Mouse (Mus musculus) natural killer cell, adult 2 months (primary cell): ENCODE data around the gene Galr2.

ENCODE experiments used
- DNase-seq, 2 experiments: peaks; one replicate each; pipeline ENCODE4 v3.0.0; 2022; ENCODE audit warnings: low spot score in 2 of 2

The Galr2 gene

DNA sequence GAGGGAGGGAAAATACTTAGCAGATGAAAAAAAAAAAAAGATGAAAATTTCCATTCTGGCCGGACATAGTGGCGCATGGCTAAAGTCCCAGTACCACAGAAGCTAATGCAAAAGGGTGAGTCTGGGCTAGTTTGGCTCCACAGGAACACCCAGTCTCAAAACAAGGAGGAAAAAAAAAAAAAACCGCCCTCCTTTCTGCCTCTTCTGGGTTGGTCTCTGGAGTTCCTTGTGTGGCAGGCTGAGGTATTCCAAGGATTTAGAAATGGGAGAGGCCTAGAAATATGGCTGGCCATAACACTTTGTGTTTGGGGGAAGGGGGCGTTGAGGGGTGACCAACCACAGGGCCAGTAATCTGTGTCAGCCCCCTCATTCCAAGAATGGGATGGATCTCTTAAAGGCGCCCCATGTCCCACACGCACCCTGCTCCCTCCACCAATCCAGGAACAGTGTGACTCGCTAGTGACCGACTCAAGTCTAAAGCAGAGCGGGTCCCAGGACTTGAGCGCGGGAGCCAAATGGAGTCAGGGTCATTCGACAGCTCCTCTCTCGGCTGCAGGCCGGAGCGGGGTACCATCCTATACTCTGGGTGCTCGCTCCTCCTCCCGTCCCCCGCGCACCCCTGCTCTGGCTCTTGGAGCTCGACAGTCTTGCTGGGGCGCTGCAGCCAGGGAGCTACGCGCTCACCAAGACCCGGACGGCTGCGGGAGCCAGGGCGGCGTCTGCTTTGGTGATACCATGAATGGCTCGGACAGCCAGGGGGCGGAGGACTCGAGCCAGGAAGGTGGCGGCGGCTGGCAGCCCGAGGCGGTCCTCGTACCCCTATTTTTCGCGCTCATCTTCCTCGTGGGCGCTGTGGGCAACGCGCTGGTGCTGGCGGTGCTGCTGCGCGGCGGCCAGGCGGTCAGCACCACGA lies at the start of gene Galr2:
TSS of gene Galr2 (plus strand) at position 189 of the 913 bp plus-strand sequence.
- no peak for DNase-seq

DNA sequence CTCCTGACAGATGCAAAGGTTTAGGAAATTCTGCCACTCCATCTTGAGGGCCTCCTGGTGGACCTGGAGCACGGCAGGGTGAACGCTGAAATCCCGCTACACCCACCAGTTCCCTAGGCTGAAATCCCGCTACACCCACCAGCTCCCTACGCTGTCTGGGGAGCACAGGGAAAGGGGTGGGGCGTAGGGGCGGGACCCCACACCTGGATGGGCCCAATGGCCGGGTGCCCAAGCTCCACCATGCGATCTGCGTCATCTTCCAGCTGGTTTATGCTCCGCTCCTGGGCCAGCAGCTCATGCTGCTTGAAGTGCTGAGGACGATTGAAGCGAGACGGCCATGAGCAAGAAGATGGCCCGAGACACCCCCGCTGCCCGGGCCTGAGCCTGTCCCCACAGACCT lies 48.3 kb upstream of the Galr2 start:
- no peak for DNase-seq

DNA sequence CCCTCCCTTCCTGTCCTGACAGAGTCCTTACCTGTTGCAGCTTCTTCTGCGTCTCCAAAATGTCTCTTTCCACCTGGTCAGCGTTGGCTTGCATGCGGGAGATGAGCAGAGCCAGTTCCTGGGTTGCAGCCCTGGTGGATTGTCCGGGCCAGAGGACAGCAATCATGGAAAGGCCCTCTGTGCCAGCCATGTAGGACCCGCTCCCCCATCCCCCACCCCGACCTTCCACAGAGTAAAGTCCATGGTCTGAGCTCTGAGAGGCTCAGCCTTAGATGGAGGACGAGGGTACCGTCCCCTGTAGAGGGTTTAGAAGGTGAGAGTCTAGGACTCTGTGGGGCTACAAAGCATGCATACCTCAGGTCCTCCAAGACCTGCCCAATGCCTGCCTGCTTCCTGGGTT lies 45.8 kb upstream of the Galr2 start:
- DNase-seq, result no peak

DNA sequence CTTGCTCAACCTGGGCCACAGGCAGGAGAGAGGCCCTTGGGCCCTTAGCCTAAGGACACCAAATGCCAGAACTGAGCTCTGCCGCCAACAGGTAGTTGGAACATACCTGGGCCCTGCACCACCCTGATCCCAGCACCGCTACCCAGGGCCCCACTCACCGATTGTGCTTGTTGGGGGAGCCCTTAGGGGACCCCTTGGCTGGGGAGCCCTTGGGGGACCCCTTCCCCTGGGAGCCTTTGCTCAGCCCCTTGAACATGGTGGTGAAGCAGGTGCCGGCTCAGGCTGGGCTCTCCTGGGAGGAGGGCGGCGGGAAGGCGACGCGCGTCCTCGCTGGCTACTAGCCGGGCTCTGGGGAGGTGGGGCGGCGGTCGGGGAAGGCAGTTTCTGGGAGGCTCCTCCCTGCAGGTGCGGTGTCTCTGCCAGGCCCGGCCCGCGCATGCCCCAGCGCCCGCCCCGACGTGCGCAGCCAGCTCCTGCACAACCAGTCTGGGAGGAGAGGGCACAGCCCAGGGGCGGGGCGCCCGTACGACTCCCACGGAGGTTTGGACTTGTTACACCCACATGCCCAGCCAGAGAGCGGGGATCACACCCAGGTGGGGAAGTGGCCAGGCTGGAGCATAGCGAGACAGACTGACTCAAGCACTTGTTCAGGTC lies 42.9 kb upstream of the Galr2 start, which contains the start of gene Evpl:
TSS of gene Evpl (minus strand) at position 336 of the 654 bp plus-strand sequence.
- no peak for DNase-seq

DNA sequence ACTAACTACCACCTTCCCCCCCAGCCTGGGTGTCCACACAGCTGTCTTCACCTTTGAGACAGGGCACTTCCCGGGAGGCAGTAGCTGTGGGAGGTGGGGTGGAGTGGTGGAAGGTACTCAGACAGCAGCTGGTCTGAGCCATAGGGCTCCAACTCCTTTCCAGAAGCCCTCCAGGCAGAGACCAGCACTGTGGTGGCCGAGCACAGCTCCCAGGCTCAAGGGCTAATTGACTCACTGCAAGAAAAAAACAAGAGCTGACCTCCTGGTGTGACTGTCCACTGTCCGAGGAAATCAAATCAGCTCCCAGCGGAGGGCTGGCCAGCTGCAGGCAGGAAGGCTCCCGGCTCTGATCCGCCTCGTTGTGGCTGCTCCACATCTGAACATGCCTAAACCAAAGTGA lies 40.9 kb upstream of the Galr2 start:
- no peak for DNase-seq

DNA sequence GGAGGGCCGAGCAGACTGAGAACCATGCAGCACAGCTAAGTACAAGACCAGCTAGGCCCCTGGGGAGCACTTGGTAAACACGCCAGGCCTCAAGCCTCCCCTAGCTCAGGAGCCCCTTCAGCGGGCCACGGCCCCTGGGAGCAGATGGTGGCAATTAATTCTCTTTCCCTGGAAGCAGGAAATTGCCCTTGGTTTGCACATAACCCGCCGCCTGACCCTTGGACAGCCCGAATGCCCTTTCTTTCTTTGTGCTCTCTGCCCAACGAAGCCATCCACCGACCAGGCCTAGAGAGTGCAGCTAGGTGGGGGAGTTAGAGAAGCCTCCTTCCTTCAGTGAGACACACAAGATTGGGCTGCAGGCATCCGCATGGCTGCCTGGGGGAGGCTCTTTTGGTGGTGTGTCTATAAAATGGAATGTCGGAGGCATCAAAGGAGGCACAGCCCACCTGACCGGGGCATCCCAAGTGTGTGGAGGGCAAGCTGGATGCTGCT lies 38.9 kb upstream of the Galr2 start:
- DNase-seq, result no peak

DNA sequence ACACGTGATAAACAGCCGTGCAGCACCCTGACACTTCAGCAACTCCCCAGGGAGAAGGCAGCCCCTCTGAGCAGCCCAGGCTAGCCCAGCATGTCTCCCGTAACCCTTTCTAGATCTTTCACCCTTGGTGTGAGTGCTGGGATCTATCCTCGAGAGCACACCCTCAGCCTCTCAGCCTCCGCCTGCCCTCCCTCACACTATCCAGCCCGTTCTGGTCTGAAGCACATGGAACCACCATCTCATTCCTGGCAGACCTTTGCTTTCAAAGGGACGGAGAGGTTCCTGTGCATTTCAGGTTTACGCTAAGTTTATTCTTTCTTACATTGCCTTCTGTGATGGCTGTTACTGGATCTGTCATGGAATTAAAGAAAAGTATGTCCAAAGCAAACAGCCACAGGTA lies 36.2 kb upstream of the Galr2 start:
- DNase-seq, result no peak

DNA sequence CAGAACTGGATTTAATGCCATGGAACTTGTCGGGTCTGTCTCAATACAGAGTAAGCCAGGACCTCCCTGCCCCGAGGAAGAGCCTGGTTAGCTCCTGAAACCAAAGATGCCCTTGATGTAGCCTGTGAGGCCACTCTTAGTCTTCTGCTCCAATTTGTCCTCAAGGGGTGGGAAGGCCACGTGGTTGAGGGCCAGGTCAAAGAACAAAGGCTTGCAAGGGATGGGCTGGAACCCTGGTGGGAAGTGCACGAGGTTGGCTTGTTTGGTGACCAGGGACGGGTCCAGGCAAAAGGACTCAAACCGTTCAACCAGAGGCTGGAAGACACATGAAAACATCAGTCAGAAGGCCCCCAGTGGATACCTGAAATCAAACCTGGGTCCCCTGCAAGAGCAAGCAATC lies 35.1 kb upstream of the Galr2 start:
- no peak for DNase-seq

DNA sequence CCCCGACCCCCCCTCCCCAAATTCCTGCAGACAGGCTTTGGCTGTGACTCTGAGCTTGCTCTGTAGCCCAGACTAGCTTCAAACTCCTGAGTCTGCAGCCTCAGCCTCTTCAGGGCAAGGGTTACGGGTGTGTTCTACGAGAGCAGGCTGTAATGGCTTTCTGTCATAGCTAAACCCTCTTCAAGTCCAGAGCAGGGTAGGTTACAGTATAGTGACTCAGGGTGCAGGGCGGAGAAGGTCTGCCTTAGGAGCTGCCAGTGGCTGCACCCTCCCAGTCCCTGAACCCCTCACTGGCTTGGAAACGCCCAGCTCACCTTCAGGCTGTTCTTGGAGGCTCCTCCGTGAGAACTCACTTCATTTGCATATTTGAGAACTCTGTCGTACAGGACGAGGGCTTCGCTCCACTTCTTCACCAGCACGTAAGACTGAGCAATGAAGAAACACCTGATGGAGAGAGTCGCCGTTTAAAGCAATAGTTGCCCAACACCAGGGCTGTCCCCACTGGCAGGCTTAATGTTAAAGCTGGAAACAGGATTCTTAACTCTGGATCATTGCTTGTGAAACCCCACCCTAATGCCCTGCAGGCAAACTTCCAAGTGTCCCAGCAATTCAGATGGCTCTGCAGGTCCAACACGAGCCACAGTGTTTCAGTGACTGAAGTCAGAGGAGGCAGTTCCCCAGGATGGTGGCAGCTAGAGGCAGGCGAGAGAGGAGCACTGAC lies 33.1 kb upstream of the Galr2 start:
- DNase-seq, result no peak

DNA sequence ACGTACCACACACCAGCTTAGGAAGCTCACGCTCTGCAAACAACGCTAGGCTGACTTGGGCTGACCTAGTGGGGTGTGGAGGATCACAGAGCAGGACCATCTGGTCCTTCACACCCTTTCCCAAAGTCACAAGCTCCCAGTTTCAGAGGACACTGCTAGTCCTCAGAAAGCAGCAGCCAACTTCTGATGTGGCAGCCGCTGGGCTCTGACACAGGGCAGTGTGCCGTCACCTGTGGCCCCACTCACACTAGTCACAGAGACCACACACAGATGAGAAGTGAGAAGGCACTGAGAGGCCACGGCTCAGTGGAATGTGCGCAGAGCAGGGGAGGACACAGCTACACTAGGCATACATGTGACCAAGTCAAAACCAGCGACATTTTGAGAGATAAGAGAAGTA lies 29.8 kb upstream of the Galr2 start:
- no peak for DNase-seq

DNA sequence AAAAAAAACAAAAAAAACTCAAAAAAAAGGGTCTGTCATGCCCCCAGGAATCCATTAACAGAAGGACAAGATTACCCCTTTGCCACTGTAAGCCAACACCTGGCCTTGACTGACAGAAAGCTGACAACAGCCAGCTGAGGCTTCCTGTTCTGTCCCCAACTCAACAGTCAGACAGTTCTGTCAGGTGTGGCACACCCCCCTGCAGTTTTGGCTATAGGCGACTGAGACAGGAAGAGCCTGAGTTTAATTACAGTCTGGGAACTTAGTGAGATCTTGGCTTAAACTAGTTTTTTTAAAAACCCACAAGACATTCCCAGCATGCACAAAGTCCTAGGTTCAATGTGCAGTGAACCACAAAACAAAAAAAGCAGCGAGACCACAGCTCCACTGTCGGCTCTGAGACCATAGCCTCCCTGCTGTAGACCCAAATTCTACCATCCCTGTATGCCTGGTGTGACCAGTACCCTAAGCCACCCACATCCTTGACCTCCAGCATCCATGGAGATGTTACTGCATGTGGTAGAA lies 27.6 kb upstream of the Galr2 start:
- no peak for DNase-seq

DNA sequence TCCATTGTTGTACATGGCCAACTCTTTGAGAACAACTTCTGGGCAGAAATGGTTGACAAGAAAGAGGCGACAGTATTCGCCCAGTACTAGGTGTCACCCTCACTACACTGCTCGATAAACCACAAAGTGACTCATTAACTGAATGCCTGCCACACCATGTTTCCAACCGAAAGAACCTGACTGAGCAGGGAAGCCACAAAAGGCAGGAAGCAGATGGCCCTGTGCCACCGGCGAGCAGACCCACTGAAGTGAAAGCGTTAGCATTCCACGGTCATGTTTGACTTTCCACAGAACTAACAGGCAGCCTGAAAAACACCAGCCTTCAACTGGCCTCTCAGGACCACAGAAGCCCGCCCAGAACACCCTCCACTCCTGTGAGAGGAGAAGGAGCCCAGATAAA lies 26.1 kb upstream of the Galr2 start:
- DNase-seq, result peak; percentile 47 to 71

DNA sequence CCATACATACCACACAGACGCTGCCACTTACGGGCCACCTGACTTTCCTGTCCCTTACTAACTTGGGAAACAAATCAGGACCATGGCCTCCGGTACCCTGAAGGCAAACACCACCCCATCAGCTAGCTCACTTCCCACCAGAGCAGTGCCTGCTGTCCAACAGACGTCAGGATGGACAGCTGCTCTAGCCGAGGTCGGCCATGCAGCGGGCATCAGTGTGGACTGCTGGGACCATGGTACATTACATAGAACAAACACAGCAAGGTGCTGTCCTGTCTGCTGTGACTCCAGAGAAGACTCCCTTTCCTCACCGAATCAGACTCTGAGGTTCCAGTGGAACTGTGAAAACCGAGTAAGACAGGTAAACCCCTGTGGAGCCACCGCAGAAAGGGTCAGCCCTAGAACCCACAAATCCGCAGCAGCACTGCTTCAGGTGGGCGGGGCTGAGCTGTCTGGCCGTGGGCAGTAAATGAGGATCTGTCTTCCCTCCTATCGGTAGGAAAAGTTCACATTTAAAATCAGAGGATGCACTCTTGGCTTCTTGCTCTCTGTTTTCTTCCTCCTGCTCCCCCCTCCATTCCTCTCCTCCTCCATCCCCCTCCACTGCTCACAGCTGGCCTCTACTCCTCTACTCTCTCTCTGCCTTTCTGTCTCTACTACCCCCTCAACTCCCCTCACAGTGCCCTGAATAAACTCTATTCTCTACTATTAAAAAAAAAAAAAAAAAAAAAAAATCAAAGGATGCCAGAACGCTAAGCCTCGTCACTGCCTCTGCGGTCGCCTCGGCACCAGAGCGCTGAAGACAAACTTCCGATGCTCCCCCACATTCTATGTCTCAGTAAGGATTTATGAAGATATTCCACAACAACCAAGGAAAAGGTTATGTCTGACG lies 25.4 kb upstream of the Galr2 start:
- DNase-seq, result no peak

DNA sequence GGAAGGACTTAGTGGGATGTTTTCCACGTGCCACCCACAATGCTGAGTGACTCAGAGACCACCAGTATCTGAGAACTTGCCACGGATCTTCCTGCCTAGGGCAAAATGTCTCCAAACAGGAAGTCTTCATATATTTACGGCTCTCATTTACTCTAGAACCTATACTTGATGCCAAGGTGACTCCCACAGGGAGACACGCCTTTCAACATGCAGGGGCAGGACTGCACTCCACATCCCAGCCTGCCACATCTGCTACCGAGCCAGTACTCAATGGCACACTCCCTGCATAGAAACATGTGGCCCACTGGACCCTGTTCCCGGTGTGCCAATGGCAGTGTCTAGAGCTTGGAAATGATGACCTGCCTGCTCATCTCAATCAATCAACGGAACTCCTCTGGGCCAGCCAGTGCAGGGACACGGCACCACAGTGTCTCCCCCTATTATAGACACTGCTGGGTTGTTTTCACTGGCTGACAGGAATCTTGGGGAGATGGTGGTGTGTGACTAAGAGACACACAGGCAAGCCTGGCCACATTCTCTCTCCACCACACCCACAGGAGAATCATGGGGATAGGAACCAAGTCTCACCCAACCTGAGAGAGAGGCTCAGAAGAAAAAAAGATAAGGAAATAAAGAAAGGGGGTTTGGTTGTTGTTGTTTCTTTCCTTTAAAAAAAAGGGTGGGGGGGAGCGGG lies 24.6 kb upstream of the Galr2 start:
- DNase-seq, result no peak

DNA sequence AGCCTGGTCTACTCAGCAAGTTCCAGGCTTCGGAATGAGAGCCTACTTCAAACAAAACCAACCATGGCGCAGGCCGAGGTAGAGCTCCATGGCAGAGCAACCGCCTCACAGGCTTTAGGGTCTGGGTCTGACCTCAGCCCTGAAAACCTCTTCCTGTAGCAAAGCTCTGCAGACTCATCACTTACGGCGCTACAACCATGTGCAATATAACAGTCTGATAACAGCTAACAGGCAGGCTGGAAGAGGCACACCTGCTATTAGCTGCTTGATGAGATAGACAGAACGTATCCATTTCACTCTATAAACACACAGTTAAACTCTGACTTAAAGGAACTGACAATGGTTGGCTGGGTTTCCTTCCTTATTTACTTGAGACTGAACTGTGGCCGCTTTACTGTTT lies 21.3 kb upstream of the Galr2 start:
- DNase-seq, result no peak

DNA sequence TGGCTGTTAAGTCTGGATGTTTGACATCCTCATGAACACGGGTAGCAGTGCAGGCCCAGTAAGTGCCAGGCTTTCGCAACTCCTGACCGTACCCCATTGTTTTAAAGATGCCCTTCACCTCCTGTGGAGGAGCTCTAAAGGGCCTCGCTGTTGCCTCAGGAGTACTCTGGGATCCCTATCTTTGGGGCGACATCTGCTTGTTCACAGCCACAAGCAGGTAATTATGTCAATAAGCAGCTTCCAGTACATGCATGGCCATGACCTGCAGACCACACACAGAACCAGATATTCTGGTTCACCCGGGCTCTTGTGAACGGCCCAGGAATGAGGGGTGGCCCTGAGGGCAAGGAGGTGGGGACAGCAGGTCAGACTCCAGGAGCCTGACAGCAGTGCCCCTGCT lies 20.5 kb upstream of the Galr2 start:
- DNase-seq, result no peak

DNA sequence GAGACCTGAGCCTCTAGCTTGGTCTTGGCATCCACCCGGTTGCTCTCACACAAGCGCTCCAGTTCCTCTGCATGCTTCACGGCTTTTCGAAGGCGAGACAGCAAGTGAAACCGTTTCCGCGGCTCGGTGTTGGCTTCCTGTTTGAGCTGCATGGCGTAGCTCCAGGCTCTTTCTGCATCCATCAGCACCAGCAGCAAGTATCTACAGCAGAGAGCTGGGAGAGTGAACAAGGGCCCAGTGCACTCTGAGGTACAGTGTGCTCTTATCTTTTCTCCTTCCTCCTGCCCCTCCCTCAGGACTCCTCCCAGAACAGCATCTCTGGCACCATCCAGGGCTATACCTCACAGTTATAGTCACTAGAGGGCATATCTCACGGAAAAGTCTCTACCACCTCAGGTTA lies 15.4 kb upstream of the Galr2 start:
- peak in 1 of 2 experiments; percentile 13 for DNase-seq

DNA sequence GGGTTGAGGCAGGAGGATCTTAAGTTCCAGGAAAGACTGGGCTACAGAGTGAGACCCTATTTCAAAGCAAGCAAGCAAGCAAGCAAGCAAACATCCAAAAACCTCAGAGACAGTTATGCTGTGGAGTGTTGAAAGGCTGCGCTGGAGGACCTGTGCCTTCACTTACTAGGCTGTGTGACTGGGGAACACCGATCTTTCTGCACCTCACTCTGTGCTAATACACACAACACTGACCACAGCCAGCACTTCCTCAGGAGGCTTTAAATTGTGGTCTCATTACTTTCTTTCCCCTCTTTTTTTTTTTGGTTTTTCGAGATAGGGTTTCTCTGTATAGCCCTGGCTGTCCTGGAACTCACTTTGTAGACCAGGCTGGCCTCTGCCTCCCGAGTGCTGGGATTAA lies 14.9 kb upstream of the Galr2 start:
- DNase-seq, result no peak

DNA sequence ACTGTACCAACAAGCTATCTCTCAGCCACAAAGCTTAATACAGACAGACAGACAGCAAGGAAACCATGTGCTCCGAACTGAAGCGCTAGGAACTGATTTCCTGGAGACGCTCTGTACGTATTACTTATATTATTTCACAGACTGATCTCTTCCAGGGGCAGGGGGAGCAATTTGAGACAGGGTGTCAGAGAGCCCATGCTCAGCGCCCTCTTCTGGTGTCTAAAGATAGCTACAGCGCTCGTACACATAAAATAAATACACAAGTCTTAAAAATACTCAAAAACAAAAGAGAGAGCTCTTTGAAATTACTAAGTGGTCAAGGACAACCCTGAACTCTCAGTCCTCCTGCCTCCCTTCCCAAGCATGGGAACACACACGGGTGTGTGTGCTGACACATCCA lies 13.1 kb upstream of the Galr2 start:
- no peak for DNase-seq

DNA sequence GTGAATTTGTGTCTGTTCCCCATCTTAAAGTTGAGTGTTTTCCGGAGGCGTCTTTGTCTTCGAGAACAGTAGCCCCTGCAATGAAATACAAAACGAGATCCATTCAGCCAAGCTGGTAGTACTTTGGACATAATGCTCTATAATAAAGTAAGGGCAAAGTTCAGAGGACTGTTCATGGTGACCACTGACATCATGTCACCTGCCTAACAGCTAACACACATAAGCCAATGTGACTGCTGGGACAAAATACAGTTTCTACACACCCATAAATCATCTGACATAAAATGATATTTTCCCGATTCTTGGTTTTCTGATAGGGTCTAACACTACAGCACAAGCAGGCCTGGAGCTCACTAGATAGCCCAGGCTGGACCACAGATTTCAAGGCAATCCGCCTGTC lies 12.4 kb upstream of the Galr2 start:
- no peak for DNase-seq

DNA sequence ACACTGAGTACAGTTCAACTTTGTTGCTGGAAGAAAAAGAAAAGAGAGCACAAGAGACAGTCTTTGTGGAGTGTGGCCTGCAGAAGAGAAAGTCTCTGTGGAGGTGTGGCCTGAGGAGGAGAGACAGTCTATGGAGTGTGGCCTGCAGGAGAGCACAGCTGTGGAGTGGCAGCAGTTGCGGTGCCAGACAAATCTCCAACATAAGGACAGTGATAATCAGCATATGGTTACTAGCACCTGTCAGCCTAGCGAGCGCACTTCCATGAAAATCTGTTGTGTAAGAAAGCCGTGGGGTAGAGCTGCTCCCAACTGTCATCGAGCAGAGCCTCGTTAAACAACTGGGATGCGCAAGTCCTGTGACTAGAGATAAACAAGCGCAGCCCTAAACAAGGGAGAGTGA lies 11.2 kb upstream of the Galr2 start:
- DNase-seq, result no peak
